Mouse (Mus musculus) liver, embryonic 14.5 days (tissue): ENCODE measurements around the gene Atp2b4. TPM values are rescaled to one million over a fixed set of nuclear protein-coding genes. Genes with fewer than 3 reads are reported as not detected.

Experiments used
- ATAC-seq: fragments of 200-750 bp; cut with Nextera tagmentation; 2 replicates; pipeline ENCODE4 v1.8.0; 2017; ENCODE audit warnings: moderate number of reproducible peaks, mild to moderate bottlenecking, moderate library complexity; ENCODE audit not compliant: insufficient read depth
- DNase-seq, 3 experiments: peaks; one replicate each; pipeline ENCODE4 v3.0.0-alpha.2; 2012 to 2013; ENCODE audit warnings: low read depth in 3 of 3, low spot score in 3 of 3
- H3K27ac ChIP-seq: fragments of 300-500 bp; sonication (generic); 2 replicates; pipeline ENCODE4 v1.5.1; 2014; ENCODE audit warnings: moderate library complexity, mild to moderate bottlenecking, control low read depth, inconsistent platforms
- H3K27me3 ChIP-seq: fragments of 300-500 bp; sonication (generic); 2 replicates; pipeline ENCODE4 v1.6.1; 2014; ENCODE audit warnings: mild to moderate bottlenecking, low read length, moderate library complexity; ENCODE audit not compliant: control insufficient read depth, insufficient read depth
- H3K36me3 ChIP-seq: fragments of 300-500 bp; sonication (generic); replicated peaks from 2 replicates; pipeline ENCODE4 v1.6.1; 2014; ENCODE audit warnings: low read depth; ENCODE audit not compliant: control insufficient read depth, insufficient read depth
- H3K4me1 ChIP-seq, 2 experiments: fragments of 200-500 bp in 1 of 2; fragments of 300-500 bp in 1 of 2; sonication (generic) in 1 of 2; replicated peaks; 2 replicates each; pipeline ENCODE4 v1.6.1; 2012 to 2014; ENCODE audit warnings: antibody characterized with exemption in 1 of 2, inconsistent platforms in 1 of 2, low read length in 1 of 2; ENCODE audit not compliant: control insufficient read depth in 2 of 2, insufficient read depth in 2 of 2
- H3K4me2 ChIP-seq: fragments of 300-500 bp; sonication (generic); 2 replicates; pipeline ENCODE4 v1.6.1; 2014; ENCODE audit warnings: low read depth, mild to moderate bottlenecking, control low read depth, moderate library complexity
- H3K4me3 ChIP-seq, 2 experiments: fragments of 200-500 bp in 1 of 2; fragments of 300-500 bp in 1 of 2; sonication (generic) in 1 of 2; 2 replicates each; pipeline ENCODE4 v1.5.1; 2012 to 2014; ENCODE audit warnings: low read depth in 2 of 2, low read length in 2 of 2, mild to moderate bottlenecking in 2 of 2, control low read depth in 1 of 2, inconsistent platforms in 1 of 2, moderate library complexity in 1 of 2; ENCODE audit not compliant: insufficient read depth in 1 of 2
- H3K9ac ChIP-seq: fragments of 300-500 bp; sonication (generic); replicated peaks from 2 replicates; pipeline ENCODE4 v1.6.1; 2014; ENCODE audit warnings: mild to moderate bottlenecking, control low read depth, moderate library complexity
- H3K9me3 ChIP-seq: fragments of 300-500 bp; sonication (generic); 2 replicates; pipeline ENCODE4 v1.6.1; 2016; ENCODE audit warnings: low read length, mixed read lengths; ENCODE audit not compliant: control insufficient read depth
- CTCF ChIP-seq: IDR thresholded peaks from 2 replicates; pipeline ENCODE4 v1.5.1; 2016; ENCODE audit warnings: antibody characterized with exemption, low read depth, control low read depth
- EP300 ChIP-seq: IDR thresholded peaks from 2 replicates; pipeline ENCODE4 v1.6.1; 2016; ENCODE audit warnings: antibody characterized with exemption, low read depth
- WGBS: fragments of 180-500 bp; shearing (Covaris S2); extraction: QIAGEN DNeasy Blood & Tissue Kit; methylation state at CpG from one replicate; pipeline ENCODE4 v1.1.7; 2014; ENCODE audit not compliant: insufficient replicate concordance; 5-methylcytosine and 5-hydroxymethylcytosine counted together
- polyA plus RNA-seq, 2 experiments: library from polyadenylated mRNA; depleted of rRNA in 1 of 2; stranded (reverse) in 1 of 2; unstranded in 1 of 2; fragments of >200 nt; fragmentation: Nextera tagmentation in 1 of 2; extraction: Ambion mirVana in 1 of 2; gene quantifications; 2 replicates each; pipeline versions ENCODE4 v1.2.1 to v1.2.3; 2012 to 2014

Gene Atp2b4
- polyA plus RNA-seq (2012; rRNA removed) (13.3 and 16.5 TPM in 2 replicates), polyA plus RNA-seq (2014; fragmentation: Nextera tagmentation; extraction: Ambion mirVana) (33.1 and 37.7 TPM in 2 replicates)

DNA sequence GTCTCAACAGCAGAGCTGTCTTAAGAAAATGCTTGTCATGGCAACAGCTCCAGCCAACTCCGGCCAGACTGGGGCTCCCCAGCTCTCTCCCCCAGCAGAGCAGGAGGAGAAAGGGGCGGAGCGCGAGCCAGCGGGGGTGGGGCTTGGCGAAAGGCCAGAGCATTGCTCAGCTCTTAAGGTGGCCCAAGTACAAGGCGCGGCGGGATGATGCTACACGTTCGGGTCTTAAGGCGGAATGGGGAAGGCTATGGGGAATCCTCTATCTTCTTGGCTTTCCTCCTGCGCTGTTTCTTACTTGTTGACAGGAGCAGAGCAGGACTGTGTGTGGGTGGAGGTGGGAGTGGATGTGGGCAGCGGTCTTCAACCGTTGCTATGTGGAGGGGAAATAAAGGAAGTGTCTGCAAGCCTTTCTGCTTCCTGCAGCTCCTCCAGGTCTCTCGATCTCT is at the start of gene Atp2b4:
Gene Atp2b4, minus strand, starts transcription at position 94 of the 446 bp plus-strand sequence.
- H3K27me3 ChIP-seq = no peaks in the 10 kb centered on the region
- peak within 1 kb of the TSS; percentile 97 for H3K27ac ChIP-seq
- no peaks in the 10 kb centered on the region for H3K9me3 ChIP-seq
- H3K36me3 ChIP-seq = peaks cover 13% of the 10 kb centered on the region
- peak within 1 kb of the TSS; percentile 99 for H3K9ac ChIP-seq
- under 1% methylated on average over 16 of the region's 16 CpGs for WGBS
- TF ChIP-seq CTCF = no peak
- TF ChIP-seq EP300 = peak; percentile 34; the same call in 1 of the 2 replicates
- peaks cover 47 to 54% of the 10 kb centered on the region in 2 experiments for H3K4me1 ChIP-seq
- peak within 1 kb of the TSS; percentile 86 to 93 for H3K4me3 ChIP-seq
- peak within 1 kb of the TSS; percentile 99 for H3K4me2 ChIP-seq
- peak; percentile 92 to 94 (median 93) for DNase-seq
- peak; percentile 79 for ATAC-seq

DNA sequence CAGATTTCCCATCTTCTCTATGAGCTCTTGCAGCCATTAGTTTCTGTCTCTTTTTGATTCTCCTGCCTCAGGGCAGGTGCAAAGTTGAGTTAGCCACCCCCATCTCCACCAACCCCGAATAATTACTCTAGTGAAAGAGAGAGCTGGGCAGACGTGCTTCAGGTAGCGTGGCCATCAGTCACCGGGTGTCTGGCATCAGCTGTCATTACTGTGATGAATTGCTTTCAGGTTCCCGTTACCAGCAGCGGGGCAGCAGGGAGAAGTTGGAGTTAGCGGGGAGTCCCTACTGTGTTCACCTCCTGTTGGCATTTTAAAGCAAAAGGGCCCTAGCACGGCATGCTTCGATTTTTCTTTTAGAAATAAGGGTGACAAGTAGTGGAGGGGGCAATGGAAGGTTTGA is 43.9 kb upstream of the Atp2b4 start:
- Histone ChIP-seq H3K4me1 (peaks cover 16 to 33% of the 10 kb centered on the region in 2 experiments), H3K27me3 (no peaks in the 10 kb centered on the region), H3K9me3 (no peaks in the 10 kb centered on the region; the same call in 1 of the 2 replicates), H3K36me3 (no peaks in the 10 kb centered on the region), H3K4me3 (no peak overlapping the region), H3K27ac (no peak overlapping the region), H3K4me2 (no peak overlapping the region), H3K9ac (no peak overlapping the region)
- DNase-seq = no peak
- no peak for ATAC-seq
- no peak for TF ChIP-seq CTCF
- TF ChIP-seq EP300 = no peak
- 37% methylated on average over 9 of the region's 9 CpGs for WGBS

DNA sequence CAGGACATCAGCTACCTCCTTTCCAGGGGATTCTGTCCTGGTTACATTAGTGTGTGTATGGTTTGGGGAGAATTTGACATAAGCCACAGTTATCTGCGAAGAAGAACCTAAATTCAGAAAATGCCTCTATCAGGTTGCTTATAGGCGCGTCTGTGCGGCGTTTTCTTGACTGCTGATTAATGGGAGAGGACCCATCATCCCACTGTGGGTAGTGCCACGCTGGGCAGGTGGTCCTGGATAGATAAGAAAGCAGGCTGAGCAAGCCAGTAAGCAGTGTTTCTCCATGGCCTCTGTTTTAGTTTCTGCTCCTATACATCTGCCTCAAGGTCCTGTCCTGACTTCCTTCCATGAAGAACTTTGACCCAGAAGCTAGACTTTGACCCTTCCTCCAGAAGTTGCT is 43.1 kb upstream of the Atp2b4 start:
- peak overlapping the region; percentile 32 for H3K27ac ChIP-seq
- H3K9me3 ChIP-seq = no peaks in the 10 kb centered on the region; the same call in 1 of the 2 replicates
- WGBS = 18% methylated on average over 6 of the region's 6 CpGs
- peak; percentile 79 for ATAC-seq
- TF ChIP-seq EP300 = peak; percentile 66
- TF ChIP-seq CTCF = no peak
- H3K9ac ChIP-seq = peak overlapping the region; percentile 23; the same call in 1 of the 2 replicates
- H3K4me3 ChIP-seq = no peak overlapping the region
- no peaks in the 10 kb centered on the region for H3K36me3 ChIP-seq
- H3K27me3 ChIP-seq = no peaks in the 10 kb centered on the region
- DNase-seq = peak in 1 of 3 experiments; percentile 30
- peak overlapping the region; percentile 45 for H3K4me2 ChIP-seq
- peaks cover 16 to 33% of the 10 kb centered on the region in 2 experiments for H3K4me1 ChIP-seq

DNA sequence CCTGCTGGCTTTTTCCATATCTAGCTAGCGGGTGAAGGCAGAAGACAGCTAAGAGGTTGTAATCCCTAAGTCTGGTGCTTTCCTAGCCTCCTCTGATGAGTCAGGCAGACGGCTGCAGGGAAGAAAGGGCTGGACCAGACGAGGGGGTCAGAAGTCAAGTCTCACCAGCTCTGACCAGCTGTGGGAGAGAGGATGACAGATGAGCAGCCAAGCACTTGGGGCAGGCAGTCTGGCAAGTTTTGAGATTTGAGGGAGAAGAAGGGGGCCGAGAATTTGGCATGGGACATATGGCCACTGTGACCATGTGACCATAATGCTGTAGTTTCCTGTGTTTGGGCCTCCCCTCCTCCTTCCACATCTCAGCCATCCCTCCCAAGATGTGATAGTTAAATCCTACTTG is 42.5 kb upstream of the Atp2b4 start:
- 0 out of 2 replicates have a peak, but pooled peaks have one; percentile 6 for ATAC-seq
- H3K4me3 ChIP-seq = no peak overlapping the region
- H3K4me2 ChIP-seq = peak overlapping the region; percentile 45
- peak overlapping the region; percentile 23; the same call in 1 of the 2 replicates for H3K9ac ChIP-seq
- no peaks in the 10 kb centered on the region for H3K27me3 ChIP-seq
- peaks cover 16 to 33% of the 10 kb centered on the region in 2 experiments for H3K4me1 ChIP-seq
- H3K27ac ChIP-seq = peak overlapping the region; percentile 32
- WGBS = 65% methylated on average over 4 of the region's 4 CpGs
- H3K36me3 ChIP-seq = no peaks in the 10 kb centered on the region
- no peak for DNase-seq
- H3K9me3 ChIP-seq = no peaks in the 10 kb centered on the region; the same call in 1 of the 2 replicates
- TF ChIP-seq CTCF (no peak), EP300 (no peak)

DNA sequence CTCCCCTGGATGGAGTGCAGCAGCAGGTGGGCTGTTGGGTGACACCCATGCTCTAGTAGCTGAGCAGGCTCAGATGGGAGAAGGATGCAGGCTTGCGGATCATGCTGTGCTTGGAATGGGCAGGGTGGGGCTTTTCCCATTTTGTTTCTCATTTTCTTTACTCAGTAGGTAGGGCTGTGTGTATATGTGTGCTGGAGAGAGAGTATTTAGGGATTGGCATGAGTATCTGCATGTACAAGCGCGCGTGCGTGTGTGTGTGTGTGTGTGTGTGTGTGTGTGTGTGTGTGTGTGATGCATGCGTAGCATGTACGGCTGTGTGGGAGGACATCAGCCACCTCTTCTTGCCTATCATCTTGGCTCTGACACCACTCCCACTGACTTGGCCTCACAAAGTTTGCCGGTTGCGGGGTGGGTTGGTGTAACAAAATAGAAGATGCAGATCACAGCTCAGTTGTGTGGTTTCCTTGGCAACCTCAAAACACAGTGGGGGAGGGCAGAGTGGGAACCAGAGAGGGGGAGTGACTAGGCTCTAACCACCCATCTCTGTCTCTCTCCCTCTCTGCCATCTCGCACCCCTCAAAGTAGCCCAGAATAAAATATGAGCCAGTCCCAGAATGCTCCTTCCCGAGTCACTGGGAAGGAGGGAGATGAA is 41.4 kb upstream of the Atp2b4 start:
- 66% methylated on average over 11 of the region's 11 CpGs for WGBS
- ATAC-seq = no peak
- peaks cover 16 to 33% of the 10 kb centered on the region in 2 experiments for H3K4me1 ChIP-seq
- no peak overlapping the region for H3K27ac ChIP-seq
- no peaks in the 10 kb centered on the region for H3K9me3 ChIP-seq
- no peak overlapping the region for H3K4me2 ChIP-seq
- no peaks in the 10 kb centered on the region for H3K36me3 ChIP-seq
- no peak for TF ChIP-seq EP300
- TF ChIP-seq CTCF = no peak
- peak in 1 of 3 experiments; percentile 47 for DNase-seq
- no peak overlapping the region for H3K4me3 ChIP-seq
- no peak overlapping the region for H3K9ac ChIP-seq
- H3K27me3 ChIP-seq = no peaks in the 10 kb centered on the region
